Mouse (Mus musculus) midbrain, embryonic 11.5 days (tissue): ENCODE results near the gene Rims4. TPM values are rescaled to one million over a fixed set of nuclear protein-coding genes. Genes with fewer than 3 reads are reported as not detected.

Source experiments
- ATAC-seq: fragments of 200-750 bp; cut with Nextera tagmentation; 2 replicates; pipeline ENCODE4 v1.8.0; 2017; ENCODE audit warnings: moderate TSS enrichment, moderate library complexity; ENCODE audit not compliant: low FRiP score
- DNase-seq: peaks from one replicate; pipeline ENCODE4 v3.0.0; 2015; ENCODE audit warnings: low spot score; ENCODE audit errors: missing footprints
- H3K27ac ChIP-seq: fragments of 300-500 bp; sonication (generic); 2 replicates; pipeline ENCODE4 v1.5.1; 2014; ENCODE audit warnings: low read depth, low read length
- H3K27me3 ChIP-seq: fragments of 300-500 bp; sonication (generic); 2 replicates; pipeline ENCODE4 v1.6.1; 2014; ENCODE audit warnings: mild to moderate bottlenecking, low read length, moderate library complexity, mixed read lengths; ENCODE audit not compliant: control insufficient read depth, insufficient read depth
- H3K36me3 ChIP-seq: fragments of 300-500 bp; sonication (generic); 2 replicates; pipeline ENCODE4 v1.6.1; 2014; ENCODE audit warnings: mild to moderate bottlenecking, low read length, moderate library complexity, mixed read lengths; ENCODE audit not compliant: control insufficient read depth, insufficient read depth
- H3K4me1 ChIP-seq: fragments of 300-500 bp; sonication (generic); 2 replicates; pipeline ENCODE4 v1.6.1; 2014; ENCODE audit warnings: low read length; ENCODE audit not compliant: control insufficient read depth, insufficient read depth
- H3K4me2 ChIP-seq: fragments of 300-500 bp; sonication (generic); 2 replicates; pipeline ENCODE4 v1.6.1; 2014; ENCODE audit warnings: mild to moderate bottlenecking, moderate library complexity
- H3K4me3 ChIP-seq: fragments of 300-500 bp; sonication (generic); 2 replicates; pipeline ENCODE4 v1.5.1; 2014; ENCODE audit warnings: low read depth, low read length
- H3K9ac ChIP-seq: fragments of 300-500 bp; sonication (generic); 2 replicates; pipeline ENCODE4 v1.6.1; 2014; ENCODE audit warnings: low read length
- H3K9me3 ChIP-seq: fragments of 300-500 bp; sonication (generic); 2 replicates; pipeline ENCODE4 v1.6.1; 2016; ENCODE audit warnings: low read length; ENCODE audit not compliant: control insufficient read depth
- WGBS: fragments of 180-500 bp; shearing (Covaris S2); extraction: QIAGEN DNeasy Blood & Tissue Kit; methylation state at CpG from one replicate; pipeline ENCODE4 v1.1.7; 2014; 5-methylcytosine and 5-hydroxymethylcytosine counted together
- polyA plus RNA-seq: library from polyadenylated mRNA; unstranded; fragments of >200 nt; fragmentation: Nextera tagmentation; extraction: Ambion mirVana; gene quantifications from 2 replicates; pipeline ENCODE4 v1.2.1, GENCODE M21; 2014

Gene Rims4
- polyA plus RNA-seq, 1 experiment from 2014 or later: 1.1 TPM

- H3K27me3 ChIP-seq: no peaks in the 10 kb centered on the region
- H3K4me1 ChIP-seq: no peaks in the 10 kb centered on the region
- no peak for ATAC-seq
- H3K36me3 ChIP-seq: no peaks in the 10 kb centered on the region
- no peaks in the 10 kb centered on the region for H3K9me3 ChIP-seq
- H3K4me3 ChIP-seq: no peak overlapping the region
- 94% methylated on average over 5 of the region's 5 CpGs for WGBS
- no peak overlapping the region for H3K9ac ChIP-seq
- no peak overlapping the region for H3K27ac ChIP-seq
- DNase-seq: no peak
- no peak overlapping the region for H3K4me2 ChIP-seq
Measured at GRCm38 (mm10) chr2:163865311-163865710, 53.2 kb downstream of the Rims4 start.

DNA sequence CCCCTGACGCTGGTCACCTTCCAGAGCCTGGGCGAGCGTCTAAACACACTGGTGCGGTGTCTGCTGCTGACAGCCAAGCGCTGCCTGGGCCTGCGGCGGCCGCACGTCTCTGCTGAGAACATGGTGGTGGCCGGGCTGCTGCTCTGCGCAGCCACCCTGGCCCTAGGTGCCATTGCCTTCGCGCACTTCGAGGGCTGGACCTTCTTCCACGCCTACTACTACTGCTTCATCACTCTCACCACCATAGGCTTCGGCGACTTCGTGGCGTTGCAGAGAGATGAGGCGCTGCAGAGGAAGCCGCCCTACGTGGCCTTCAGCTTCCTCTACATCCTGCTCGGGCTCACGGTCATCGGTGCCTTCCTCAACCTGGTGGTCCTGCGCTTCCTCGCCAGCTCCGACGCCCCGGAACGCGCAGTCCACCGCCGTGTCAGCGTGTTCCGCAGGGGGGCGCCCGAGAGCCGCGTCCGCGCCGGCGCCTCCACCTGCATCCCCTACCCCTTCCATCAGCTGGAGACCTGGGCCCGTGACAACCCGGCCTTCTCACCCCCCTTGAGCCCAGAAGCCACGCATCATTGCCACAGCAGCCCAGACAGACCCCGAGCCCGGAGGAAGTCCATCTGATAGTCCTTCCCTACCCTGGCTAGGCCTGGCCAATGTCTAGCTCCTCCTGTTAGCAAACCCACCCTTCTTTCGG is 60.1 kb downstream of the Rims4 start:
- DNase-seq: peak; percentile 98
- H3K36me3 ChIP-seq: no peaks in the 10 kb centered on the region
- H3K9me3 ChIP-seq: no peaks in the 10 kb centered on the region
- no peak overlapping the region for H3K4me3 ChIP-seq
- peaks cover 32% of the 10 kb centered on the region for H3K27me3 ChIP-seq
- H3K4me2 ChIP-seq: peak overlapping the region; percentile 23
- H3K27ac ChIP-seq: no peak overlapping the region
- ATAC-seq: peak; percentile 85
- H3K9ac ChIP-seq: peak overlapping the region; percentile 12; the same call in 1 of the 2 replicates
- 17% methylated on average over 50 of the region's 50 CpGs for WGBS
- H3K4me1 ChIP-seq: peaks cover 3% of the 10 kb centered on the region; the same call in 1 of the 2 replicates

- H3K4me2 ChIP-seq: no peak overlapping the region
- H3K36me3 ChIP-seq: no peaks in the 10 kb centered on the region
- no peak overlapping the region for H3K4me3 ChIP-seq
- H3K27ac ChIP-seq: no peak overlapping the region
- ATAC-seq: no peak
- 83% methylated on average over 6 of the region's 6 CpGs for WGBS
- peaks cover 3% of the 10 kb centered on the region; the same call in 1 of the 2 replicates for H3K4me1 ChIP-seq
- no peak for DNase-seq
- H3K9ac ChIP-seq: no peak overlapping the region
- no peaks in the 10 kb centered on the region for H3K9me3 ChIP-seq
- H3K27me3 ChIP-seq: peaks cover 38% of the 10 kb centered on the region
Measured at GRCm38 (mm10) chr2:163857233-163857632, 61.2 kb downstream of the Rims4 start.

GRCm38 (mm10) chr2:163853461-163853901 is 65.0 kb downstream of the Rims4 start, which contains the start of gene Kcnk15:
Kcnk15 (plus strand) TSS chr2:163853651.
- Histone ChIP-seq H3K36me3 (no peaks in the 10 kb centered on the region), H3K4me2 (no peak within 1 kb of the TSS), H3K9ac (no peak within 1 kb of the TSS), H3K9me3 (no peaks in the 10 kb centered on the region), H3K4me1 (peaks cover 3% of the 10 kb centered on the region; the same call in 1 of the 2 replicates), H3K27me3 (peaks cover 40% of the 10 kb centered on the region), H3K27ac (no peak within 1 kb of the TSS), H3K4me3 (no peak within 1 kb of the TSS; the same call in 1 of the 2 replicates)
- 3% methylated on average over 38 of the region's 38 CpGs for WGBS
- no peak for ATAC-seq
- peak; percentile 87 for DNase-seq

DNA sequence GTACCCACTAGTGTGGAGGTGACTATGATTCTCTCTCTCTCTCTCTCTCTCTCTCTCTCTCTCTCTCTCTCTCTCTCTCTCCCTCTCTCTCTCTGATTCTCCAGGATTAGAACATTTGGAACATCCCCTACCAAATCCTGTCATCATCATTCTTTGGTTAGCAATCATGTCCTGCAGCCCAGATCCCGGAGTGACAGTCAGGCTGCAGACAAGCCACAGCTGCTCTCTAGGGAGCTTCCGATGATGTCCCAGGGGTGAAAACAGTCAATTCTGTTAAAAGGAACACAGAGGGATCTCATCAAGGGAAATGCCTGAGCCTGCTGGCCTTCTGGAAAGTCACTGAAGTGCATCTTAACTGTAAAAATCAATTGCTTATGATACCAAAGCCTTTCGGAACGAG is 76.4 kb downstream of the Rims4 start:
- no peak overlapping the region for H3K9ac ChIP-seq
- no peaks in the 10 kb centered on the region for H3K9me3 ChIP-seq
- ATAC-seq: no peak
- H3K27ac ChIP-seq: no peak overlapping the region
- DNase-seq: no peak
- no peak overlapping the region for H3K4me3 ChIP-seq
- no peaks in the 10 kb centered on the region for H3K36me3 ChIP-seq
- WGBS: 76% methylated on average over 4 of the region's 4 CpGs
- H3K4me1 ChIP-seq: no peaks in the 10 kb centered on the region
- H3K27me3 ChIP-seq: no peaks in the 10 kb centered on the region
- H3K4me2 ChIP-seq: no peak overlapping the region

GRCm38 (mm10) chr2:163839519-163839918 is 79.0 kb downstream of the Rims4 start:
- H3K9me3 ChIP-seq: no peaks in the 10 kb centered on the region
- no peaks in the 10 kb centered on the region for H3K27me3 ChIP-seq
- ATAC-seq: no peak
- H3K36me3 ChIP-seq: no peaks in the 10 kb centered on the region
- H3K27ac ChIP-seq: no peak overlapping the region
- WGBS: 70% methylated on average over 6 of the region's 6 CpGs
- no peaks in the 10 kb centered on the region for H3K4me1 ChIP-seq
- no peak overlapping the region for H3K9ac ChIP-seq
- no peak for DNase-seq
- H3K4me2 ChIP-seq: no peak overlapping the region
- no peak overlapping the region for H3K4me3 ChIP-seq

DNA sequence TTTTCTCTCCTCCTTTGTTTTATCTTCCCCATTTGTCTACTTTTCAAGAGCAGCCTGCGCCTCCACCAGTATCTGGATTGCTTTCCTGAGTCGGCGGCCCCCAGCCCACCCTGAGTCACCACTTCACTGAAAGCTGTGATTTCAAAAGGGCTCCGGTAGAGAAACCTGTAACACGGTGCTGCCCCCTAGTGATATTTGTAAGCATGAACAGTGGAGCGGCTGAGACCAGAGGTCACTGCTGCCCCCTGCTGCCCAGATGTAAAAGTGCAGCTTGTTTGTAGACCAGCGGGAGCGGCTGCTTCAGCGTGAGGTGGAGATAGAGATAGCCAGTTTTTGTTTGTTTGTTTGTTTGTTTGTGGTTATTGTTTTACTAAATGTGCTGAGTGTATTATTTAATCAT is 80.4 kb downstream of the Rims4 start:
- H3K4me3 ChIP-seq: no peak overlapping the region
- WGBS: 41% methylated on average over 9 of the region's 9 CpGs
- no peaks in the 10 kb centered on the region for H3K36me3 ChIP-seq
- H3K4me1 ChIP-seq: no peaks in the 10 kb centered on the region
- DNase-seq: peak; percentile 93
- ATAC-seq: 0 out of 2 replicates have a peak, but pooled peaks have one; percentile 61
- no peaks in the 10 kb centered on the region for H3K9me3 ChIP-seq
- no peak overlapping the region for H3K4me2 ChIP-seq
- no peaks in the 10 kb centered on the region for H3K27me3 ChIP-seq
- no peak overlapping the region for H3K9ac ChIP-seq
- no peak overlapping the region for H3K27ac ChIP-seq

DNA sequence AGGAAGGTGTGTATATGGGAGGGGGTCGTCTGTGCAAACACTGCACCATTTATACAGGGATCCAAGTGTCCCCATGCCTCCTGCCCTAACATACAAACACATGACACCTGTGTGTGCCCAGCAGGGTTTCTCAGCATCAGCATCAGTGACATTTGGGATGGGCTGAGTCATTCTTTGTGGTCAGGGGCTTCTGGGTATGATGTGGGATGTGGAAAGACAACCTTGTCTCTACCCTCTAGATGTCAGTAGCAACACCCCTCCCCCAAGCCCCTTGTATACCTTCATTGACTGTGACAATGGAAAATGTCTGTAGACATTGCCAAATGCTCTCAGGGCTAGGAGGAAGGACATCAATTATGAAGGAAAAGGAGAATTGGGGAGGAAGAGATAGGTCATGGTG is 87.3 kb downstream of the Rims4 start:
- no peaks in the 10 kb centered on the region for H3K27me3 ChIP-seq
- no peak overlapping the region for H3K4me3 ChIP-seq
- H3K9me3 ChIP-seq: no peaks in the 10 kb centered on the region
- no peaks in the 10 kb centered on the region for H3K36me3 ChIP-seq
- no peaks in the 10 kb centered on the region for H3K4me1 ChIP-seq
- no peak overlapping the region for H3K4me2 ChIP-seq
- 52% methylated on average over 1 of the region's 1 CpGs for WGBS
- no peak overlapping the region for H3K27ac ChIP-seq
- no peak overlapping the region for H3K9ac ChIP-seq
- ATAC-seq: no peak
- DNase-seq: no peak

DNA sequence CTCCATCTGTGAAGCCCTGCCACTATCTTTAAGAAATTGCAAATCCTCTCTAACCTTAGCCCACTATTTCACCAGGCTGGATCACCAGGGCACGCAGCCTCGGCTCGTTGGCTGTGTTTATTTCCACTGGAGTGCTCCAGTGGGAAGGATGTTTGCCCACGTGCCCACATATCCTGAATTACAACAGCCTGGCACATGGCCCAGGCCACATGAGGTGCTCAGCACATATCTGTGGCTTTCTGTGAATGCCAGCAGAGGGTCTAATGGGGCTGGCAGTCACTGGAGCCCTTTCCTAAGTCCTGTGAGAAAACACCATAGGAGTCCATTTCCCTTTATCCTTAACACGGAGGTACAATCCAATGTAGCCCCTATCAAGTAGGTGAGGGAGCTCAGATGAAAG is 92.0 kb downstream of the Rims4 start:
- Histone ChIP-seq H3K4me1 (peaks cover 4% of the 10 kb centered on the region; the same call in 1 of the 2 replicates), H3K27me3 (no peaks in the 10 kb centered on the region), H3K4me2 (no peak overlapping the region), H3K36me3 (no peaks in the 10 kb centered on the region), H3K9me3 (no peaks in the 10 kb centered on the region), H3K4me3 (no peak overlapping the region), H3K9ac (no peak overlapping the region), H3K27ac (no peak overlapping the region)
- DNase-seq (no peak), ATAC-seq (no peak)
- WGBS: 80% methylated on average over 5 of the region's 5 CpGs
